9 mouse cellular contexts compared by ENCODE assay signal in genomic region chr15:81928277-81928676, GRCm38 (mm10). TPM values are rescaled to one million over a fixed set of nuclear protein-coding genes. Genes with fewer than 3 reads are reported as not detected.
A peak's percentile ranks its signal among the peaks of the same experiment; 100 is the strongest.
DNase-seq lines count a peak whose midpoint lies in the region; ATAC-seq lines count a peak whose summit lies in the region.
"Had no signal": no experiment of that assay in that cellular context is flagged by ENCODE, and none has a peak within 500 bp of the region (broad histone marks: within the 10 kb centered on the region; RNA-seq: fewer than 3 reads in every experiment).

No protein-coding gene starts in this region.

- no peak overlapping the region for H3K27ac ChIP-seq in heart, embryonic 11.5 days (ENCODE audit: low read depth, low read length)
- peak overlapping the region; percentile 85 for H3K27ac ChIP-seq in kidney, embryonic 14.5 days (ENCODE audit: low read depth, low read length)
- H3K27ac ChIP-seq in neural tube, embryonic 14.5 days (ENCODE audit: low read depth, low read length) = peak overlapping the region; percentile 81; the same call in 1 of the 2 replicates
- H3K27ac ChIP-seq: heart, adult 2 months had no signal

- peak; percentile 94 for DNase-seq in heart, adult 11 months
- peak; percentile 71 for DNase-seq in testis, postnatal 10 days (ENCODE audit: low spot score)
- no peak for DNase-seq in testis, postnatal 14 days (ENCODE audit: low spot score)
- DNase-seq in right cerebral cortex, adult 18-20 months = no peak
- DNase-seq in left cerebral cortex, adult 9 months (ENCODE audit: low spot score in 2 of 2) = no peak

- H3K4me3 ChIP-seq in heart, embryonic 11.5 days (ENCODE audit: low read depth, low read length) = no peak overlapping the region
- H3K4me3 ChIP-seq in kidney, embryonic 14.5 days (ENCODE audit: low read length) = no peak overlapping the region
- H3K4me3 ChIP-seq in neural tube, embryonic 14.5 days (ENCODE audit: low read depth, low read length) = no peak overlapping the region
- H3K4me3 ChIP-seq: heart, adult 2 months had no signal

- 68% methylated on average over 11 of the region's 11 CpGs for WGBS in heart, embryonic 11.5 days (ENCODE audit: insufficient replicate concordance)
- WGBS in kidney, embryonic 14.5 days = 33% methylated on average over 11 of the region's 11 CpGs
- 26% methylated on average over 11 of the region's 11 CpGs for WGBS in neural tube, embryonic 14.5 days

- peaks cover 14% of the 10 kb centered on the region for H3K4me1 ChIP-seq in heart, embryonic 11.5 days (ENCODE audit: control insufficient read depth, insufficient read depth, low read length)
- peaks cover 36% of the 10 kb centered on the region for H3K4me1 ChIP-seq in kidney, embryonic 14.5 days (ENCODE audit: control insufficient read depth, insufficient read depth, low read length)
- H3K4me1 ChIP-seq in neural tube, embryonic 14.5 days (ENCODE audit: control insufficient read depth, insufficient read depth, low read length) = peaks cover 11% of the 10 kb centered on the region

- no peak overlapping the region for H3K9ac ChIP-seq in heart, embryonic 11.5 days (ENCODE audit: low read depth, low read length)
- no peak overlapping the region for H3K9ac ChIP-seq in kidney, embryonic 14.5 days (ENCODE audit: low read depth, low read length)
- no peak overlapping the region for H3K9ac ChIP-seq in neural tube, embryonic 14.5 days (replicated peaks; ENCODE audit: low read depth, low read length)

- no peaks in the 10 kb centered on the region for H3K9me3 ChIP-seq in heart, embryonic 11.5 days (replicated peaks; ENCODE audit: control insufficient read depth, low read length)
- H3K9me3 ChIP-seq in kidney, embryonic 14.5 days (ENCODE audit: control insufficient read depth, low read length) = no peaks in the 10 kb centered on the region
- H3K9me3 ChIP-seq in neural tube, embryonic 14.5 days (ENCODE audit: control insufficient read depth, low read length) = no peaks in the 10 kb centered on the region

- no peak for ATAC-seq in heart, embryonic 11.5 days (replicated peaks; ENCODE audit: insufficient number of reproducible peaks, low FRiP score, low TSS enrichment)
- ATAC-seq in kidney, embryonic 14.5 days (ENCODE audit: low FRiP score, low TSS enrichment) = no peak
- ATAC-seq in neural tube, embryonic 14.5 days (ENCODE audit: low read depth) = no peak

- no peaks in the 10 kb centered on the region for H3K27me3 ChIP-seq in heart, embryonic 11.5 days (ENCODE audit: control insufficient read depth, insufficient read depth, low read length)
- H3K27me3 ChIP-seq in kidney, embryonic 14.5 days (ENCODE audit: control insufficient read depth, insufficient read depth, low read length) = no peaks in the 10 kb centered on the region
- H3K27me3 ChIP-seq in neural tube, embryonic 14.5 days (ENCODE audit: control insufficient read depth, insufficient read depth, low read length) = no peaks in the 10 kb centered on the region

- H3K4me2 ChIP-seq in heart, embryonic 11.5 days = no peak overlapping the region
- H3K4me2 ChIP-seq in kidney, embryonic 14.5 days (replicated peaks; ENCODE audit: low read depth, low read length) = no peak overlapping the region; the same call in 1 of the 2 replicates
- no peak overlapping the region for H3K4me2 ChIP-seq in neural tube, embryonic 14.5 days (ENCODE audit: low read depth, low read length)

- H3K36me3 ChIP-seq in heart, embryonic 11.5 days (ENCODE audit: control insufficient read depth, insufficient read depth, low read length) = no peaks in the 10 kb centered on the region
- 0 out of 2 replicates have a peak, but pooled peaks cover 2% of the 10 kb centered on the region for H3K36me3 ChIP-seq in kidney, embryonic 14.5 days (ENCODE audit: control insufficient read depth, insufficient read depth, low read length)
- no peaks in the 10 kb centered on the region for H3K36me3 ChIP-seq in neural tube, embryonic 14.5 days (ENCODE audit: control insufficient read depth, insufficient read depth, low read length)

RNA-seq across cellular contexts. Expression of gene Polr3h, which starts 2.2 kb away (rescaled TPM):
- polyA plus RNA-seq in heart, embryonic 11.5 days (2014; fragmentation: Nextera tagmentation; extraction: Ambion mirVana) = 120 and 121 TPM in 2 replicates
- 76.5 and 78.9 TPM in 2 replicates for polyA plus RNA-seq in kidney, embryonic 14.5 days (2014; fragmentation: Nextera tagmentation; extraction: Ambion mirVana)
- 88.1 and 98.4 TPM in 2 replicates for polyA plus RNA-seq in neural tube, embryonic 14.5 days (2014; fragmentation: Nextera tagmentation; extraction: Ambion mirVana)

RNA-seq across cellular contexts. Expression of gene Csdc2, which starts 8.3 kb away (rescaled TPM):
- polyA plus RNA-seq in heart, embryonic 11.5 days (2014; fragmentation: Nextera tagmentation; extraction: Ambion mirVana) = 6.7 and 6.8 TPM in 2 replicates
- polyA plus RNA-seq in kidney, embryonic 14.5 days (2014; fragmentation: Nextera tagmentation; extraction: Ambion mirVana) = 17.5 and 28.1 TPM in 2 replicates
- 170 and 208 TPM in 2 replicates for polyA plus RNA-seq in neural tube, embryonic 14.5 days (2014; fragmentation: Nextera tagmentation; extraction: Ambion mirVana)

RNA-seq across cellular contexts. Expression of gene Pmm1, which starts 32.5 kb away (rescaled TPM):
- polyA plus RNA-seq in heart, embryonic 11.5 days (2014; fragmentation: Nextera tagmentation; extraction: Ambion mirVana) = 22.5 and 22.6 TPM in 2 replicates
- polyA plus RNA-seq in kidney, embryonic 14.5 days (2014; fragmentation: Nextera tagmentation; extraction: Ambion mirVana) = 28.3 and 33.0 TPM in 2 replicates
- polyA plus RNA-seq in neural tube, embryonic 14.5 days (2014; fragmentation: Nextera tagmentation; extraction: Ambion mirVana) = 78.6 and 96.6 TPM in 2 replicates

RNA-seq across cellular contexts. Expression of gene 1700029P11Rik, which starts 52.1 kb away (rescaled TPM):
- polyA plus RNA-seq in heart, embryonic 11.5 days (2014; fragmentation: Nextera tagmentation; extraction: Ambion mirVana) = not detected in 2 replicates
- polyA plus RNA-seq in kidney, embryonic 14.5 days (2014; fragmentation: Nextera tagmentation; extraction: Ambion mirVana) = not detected in 2 replicates
- polyA plus RNA-seq in neural tube, embryonic 14.5 days (2014; fragmentation: Nextera tagmentation; extraction: Ambion mirVana) = not detected in 2 replicates
- polyA plus RNA-seq: heart, adult 2 months had no signal

RNA-seq across cellular contexts. Expression of gene Aco2, which starts 56.2 kb away (rescaled TPM):
- 398 and 483 TPM in 2 replicates for polyA plus RNA-seq in heart, embryonic 11.5 days (2014; fragmentation: Nextera tagmentation; extraction: Ambion mirVana)
- 123 and 191 TPM in 2 replicates for polyA plus RNA-seq in kidney, embryonic 14.5 days (2014; fragmentation: Nextera tagmentation; extraction: Ambion mirVana)
- 278 and 281 TPM in 2 replicates for polyA plus RNA-seq in neural tube, embryonic 14.5 days (2014; fragmentation: Nextera tagmentation; extraction: Ambion mirVana)

Comparison
In these comparisons a context has a peak if more than half of its experiments do, and no peak if none do; other contexts are left out.
1. DNase-seq: peak in heart, adult 11 months (single experiment) and testis, postnatal 10 days (single experiment); none in testis, postnatal 14 days (single experiment), right cerebral cortex, adult 18-20 months (single experiment) and left cerebral cortex, adult 9 months (0 of 2).